Mouse (Mus musculus) embryonic stem cell, embryonic (primary cell): ENCODE data around the gene Adam1a.
"Not testable (repeated sequence)": the region's sequence is repeated elsewhere in the genome, so short reads cannot be mapped to it uniquely, and the experiment has no call there.

Experiments
- CTCF ChIA-PET, 4 experiments: fragments of 300-600 bp in 2 of 4; fragments of 350-600 bp in 2 of 4; sonication (Branson Sonifier 250); formaldehyde crosslinking; loops; one replicate each; lab custom pipeline; 2022; ENCODE audit warnings: inconsistent platforms in 2 of 4; lab: Charles Lee
- POLR2A ChIA-PET, 4 experiments: fragments of 300-600 bp in 2 of 4; fragments of 350-600 bp in 2 of 4; sonication (Branson Sonifier 250); formaldehyde crosslinking; loops; one replicate each; lab custom pipeline; 2022; ENCODE audit warnings: antibody characterized with exemption in 4 of 4, inconsistent platforms in 1 of 4; lab: Charles Lee

The Adam1a gene

GRCm38 (mm10) chr5:121536921-121537555, 8.2 kb downstream of the Adam1a start:
- ChIA-PET POLR2A (interaction anchor here in 3 of 4 experiments (0.6 to 6.5 kb wide), 13 partner anchors 7 to 786 kb away, joined by 3 to 53 read pairs (median 3); no protein-coding TSS in a partner anchor), CTCF (interaction anchor here in 3 of 4 experiments (0.5 to 1.4 kb wide), 6 partner anchors 10 to 94 kb away, joined by 3 to 4 read pairs (median 4); partner anchors contain the start of gene Adam1b (in 1 of the 3))

DNA sequence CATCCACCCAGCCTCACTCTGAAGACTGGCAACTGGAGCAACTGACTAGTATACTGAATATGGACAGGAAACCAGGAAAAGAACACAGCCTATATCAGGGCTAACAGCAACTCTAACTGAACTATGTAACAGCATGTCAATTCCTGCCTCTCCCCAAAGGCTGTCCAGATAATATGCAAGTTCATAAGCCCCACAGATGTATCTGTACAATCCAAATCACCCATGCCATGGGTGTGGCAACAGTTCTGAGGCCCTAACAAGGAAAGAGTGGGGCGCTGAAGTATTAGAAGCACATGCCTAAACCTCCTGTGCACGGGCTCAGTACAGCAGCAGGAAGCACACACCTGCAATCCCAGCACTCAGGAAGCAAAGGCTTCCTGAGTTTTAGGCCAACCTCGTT, 10.2 kb downstream of the Adam1a start:
- ChIA-PET POLR2A (interaction anchor here in 3 of 4 experiments (1.0 to 6.5 kb wide), 6 partner anchors 10 to 27 kb away, joined by 4 to 53 read pairs (median 6); partner anchors contain the start of genes Adam1a (in 1 of the 3), Gm42878 (in 1 of the 3) and Mapkapk5 (in 1 of the 3)), CTCF (interaction anchor here in 3 of 4 experiments (0.8 to 2.0 kb wide), 11 partner anchors 8 to 138 kb away, joined by 3 to 9 read pairs (median 4); partner anchors contain the start of genes Adam1a (in 1 of the 3), Adam1b (in 1 of the 3), Gm42878 (in 1 of the 3) and Mapkapk5 (in 1 of the 3))

- POLR2A ChIA-PET: interaction anchor here (0.6 to 3.4 kb wide), 11 partner anchors 9 to 116 kb away, joined by 3 to 13 read pairs (median 4); partner anchors contain the start of genes Aldh2 (in 2 of the 4), Adam1a (in 1 of the 4), Gm42878 (in 1 of the 4) and Mapkapk5 (in 1 of the 4)
These were observed 10.8 kb downstream of the Adam1a start for GRCm38 (mm10) chr5:121534521-121534920.

GRCm38 (mm10) chr5:121526961-121527360, 18.3 kb downstream of the Adam1a start:
- POLR2A ChIA-PET: interaction anchor here (0.5 to 4.3 kb wide), 16 partner anchors 10 to 475 kb away, joined by 3 to 53 read pairs (median 3); partner anchors contain the start of genes Adam1a (in 1 of the 4), Gm42878 (in 1 of the 4) and Mapkapk5 (in 1 of the 4)
- CTCF ChIA-PET: interaction anchor here (0.5 to 1.8 kb wide), 13 partner anchors 10 to 568 kb away, joined by 3 to 9 read pairs (median 4); partner anchors contain the start of genes Adam1a (in 1 of the 4), Gm42878 (in 1 of the 4) and Mapkapk5 (in 1 of the 4)

More at GRCm38 (mm10) chr5:121534521-121534920, 10.8 kb downstream of the Adam1a start:
- CTCF ChIA-PET: interaction anchor here (0.6 to 2.0 kb wide), 18 partner anchors 8 to 137 kb away, joined by 3 to 9 read pairs (median 3); partner anchors contain the start of genes Adam1a (in 1 of the 4), Adam1b (in 1 of the 4), Gm42878 (in 1 of the 4) and Mapkapk5 (in 1 of the 4)

- ChIA-PET POLR2A (interaction anchor here (0.5 to 4.3 kb wide), 16 partner anchors 10 to 475 kb away, joined by 3 to 53 read pairs (median 3); partner anchors contain the start of genes Adam1a (in 1 of the 4), Gm42878 (in 1 of the 4) and Mapkapk5 (in 1 of the 4)), CTCF (interaction anchor here (0.5 to 1.8 kb wide), 14 partner anchors 10 to 568 kb away, joined by 3 to 9 read pairs (median 4); partner anchors contain the start of genes Adam1a (in 1 of the 4), Gm42878 (in 1 of the 4) and Mapkapk5 (in 1 of the 4))
These were observed 18.8 kb downstream of the Adam1a start for GRCm38 (mm10) chr5:121526526-121526925.

DNA sequence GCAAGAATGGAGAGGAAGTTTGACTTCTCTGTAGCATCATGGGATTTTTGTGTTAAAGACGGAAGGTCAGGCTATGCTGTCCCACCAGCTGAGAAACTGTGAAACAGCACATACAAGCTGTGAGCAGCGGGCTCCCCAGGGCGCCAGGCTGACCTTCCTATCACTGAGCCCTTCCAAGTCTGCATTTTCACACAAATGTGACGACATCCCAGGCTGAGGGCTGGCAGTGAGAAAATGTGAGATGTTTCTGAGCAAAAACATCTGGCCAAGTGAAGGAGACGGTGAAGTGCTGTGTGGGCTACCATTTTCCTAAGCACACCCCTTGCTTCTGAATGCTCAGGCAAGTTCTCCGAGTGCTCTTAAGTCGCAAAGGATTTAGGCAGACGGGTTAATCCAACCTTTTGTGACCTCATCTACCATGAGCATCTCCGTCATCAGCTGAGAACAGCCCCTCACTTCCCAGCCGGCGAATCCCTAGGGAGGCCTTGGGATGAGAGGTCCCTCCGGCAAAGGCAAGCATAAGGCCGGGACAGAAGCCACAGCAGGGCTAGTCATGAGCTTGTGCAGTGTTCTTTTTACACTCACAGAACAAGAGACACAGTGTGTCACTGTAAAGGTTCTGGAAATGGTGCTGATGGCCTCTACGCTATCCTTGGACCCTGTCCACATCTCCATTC, 19.4 kb downstream of the Adam1a start:
- ChIA-PET POLR2A (interaction anchor here (0.6 to 4.3 kb wide), 17 partner anchors 8 to 1653 kb away, joined by 3 to 53 read pairs (median 3); no protein-coding TSS in a partner anchor), CTCF (interaction anchor here in 2 of 4 experiments (0.6 to 1.8 kb wide), 5 partner anchors 8 to 596 kb away, joined by 3 to 5 read pairs (median 3); partner anchors contain the start of genes Adam1a (in 1 of the 2), Gm42878 (in 1 of the 2) and Mapkapk5 (in 1 of the 2))

DNA sequence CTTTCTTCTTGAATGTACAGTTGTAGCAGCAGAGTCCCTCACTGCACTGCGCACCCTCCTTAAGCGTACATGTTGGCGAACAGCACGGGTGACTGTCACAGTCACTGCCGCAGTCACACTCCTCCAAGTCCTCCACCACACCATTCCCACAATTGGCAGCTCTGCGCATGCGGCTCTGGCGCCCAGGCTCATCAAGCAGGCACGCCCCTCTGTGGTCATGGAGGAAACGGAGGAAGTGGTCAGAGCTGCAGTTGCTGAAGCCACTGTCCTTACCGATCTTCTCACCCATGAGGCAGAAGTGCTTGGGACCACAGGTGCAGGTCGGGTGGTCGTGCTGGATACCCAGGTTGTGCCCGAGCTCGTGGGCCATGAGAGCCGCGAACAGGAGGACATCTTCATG, 25.5 kb downstream of the Adam1a start:
- ChIA-PET CTCF (interaction anchor here in 2 of 4 experiments (0.7 to 1.0 kb wide), 2 partner anchors 14 to 27 kb away, joined by 3 read pairs; no protein-coding TSS in a partner anchor), POLR2A (interaction anchor here in 3 of 4 experiments (0.6 to 1.2 kb wide), 5 partner anchors 14 to 317 kb away, joined by 3 to 5 read pairs (median 3); partner anchors contain the start of gene Rpl6 (in 1 of the 3))

DNA sequence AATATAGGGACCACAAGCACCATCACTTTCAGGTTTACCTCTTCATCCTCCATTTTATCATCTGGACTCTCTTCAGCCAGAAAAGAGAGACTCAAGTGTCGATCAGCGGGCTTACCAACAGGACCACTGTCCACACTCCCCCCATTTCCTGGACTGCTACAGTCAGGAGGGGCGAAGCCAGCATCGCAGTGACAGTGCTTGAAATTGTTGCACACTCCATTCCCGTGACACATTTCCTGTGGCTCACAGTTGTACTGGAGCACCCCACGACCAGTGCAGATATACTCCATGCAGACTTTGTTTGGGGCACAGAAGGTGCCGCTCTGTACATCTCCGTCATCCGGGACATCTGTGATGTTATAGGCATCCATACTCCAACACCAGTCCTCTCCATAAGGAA, 26.3 kb downstream of the Adam1a start:
- ChIA-PET POLR2A (interaction anchor here in 2 of 4 experiments (0.6 to 1.2 kb wide), 4 partner anchors 15 to 315 kb away, joined by 3 to 4 read pairs (median 3); partner anchors contain the start of gene Rpl6 (in 1 of the 2)), CTCF (interaction anchor here in 2 of 4 experiments (0.6 to 1.0 kb wide), 3 partner anchors 11 to 83 kb away, joined by 3 read pairs; no protein-coding TSS in a partner anchor)

- CTCF ChIA-PET: no interaction called here
- POLR2A ChIA-PET: interaction anchor here in 1 of 4 experiments (0.6 to 1.9 kb wide), 2 partner anchors 17 to 306 kb away, joined by 4 to 5 read pairs; partner anchors contain the start of gene Rpl6
These were observed 35.3 kb downstream of the Adam1a start for GRCm38 (mm10) chr5:121510009-121510408.

DNA sequence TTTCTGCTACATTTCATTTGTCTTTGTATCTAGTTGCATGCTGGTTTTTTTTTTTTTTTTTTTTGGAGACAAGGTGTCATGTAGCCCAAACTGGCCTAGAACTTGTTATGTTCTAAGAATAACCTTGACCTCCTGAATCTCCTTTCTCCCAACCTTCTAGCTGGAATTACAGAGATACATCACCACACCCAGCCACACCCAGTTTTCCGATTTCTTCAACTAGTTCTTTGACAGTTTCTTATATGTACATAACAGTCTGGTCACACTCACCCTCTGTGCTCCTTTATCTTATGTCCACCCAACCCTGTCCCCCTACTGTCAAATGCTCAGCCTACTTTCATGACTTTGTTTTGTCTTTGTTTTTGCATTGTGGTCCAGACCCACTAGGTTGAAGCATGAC, 38.4 kb downstream of the Adam1a start:
- ChIA-PET POLR2A (interaction anchor here (0.6 to 1.7 kb wide), 4 partner anchors 10 to 168 kb away, joined by 3 to 5 read pairs (median 4); no protein-coding TSS in a partner anchor), CTCF (interaction anchor here in 2 of 4 experiments (0.6 to 1.3 kb wide), 2 partner anchors 20 to 122 kb away, joined by 3 to 7 read pairs; no protein-coding TSS in a partner anchor)

GRCm38 (mm10) chr5:121503231-121503630, 42.1 kb downstream of the Adam1a start, which contains the start of gene Adam1b:
Gene Adam1b, minus strand, starts transcription at chr5:121503435.
- ChIA-PET POLR2A (interaction anchor here in 3 of 4 experiments (0.9 to 1.9 kb wide), 9 partner anchors 9 to 157 kb away, joined by 3 to 6 read pairs (median 3); partner anchors contain the start of genes Acad10 (in 1 of the 3), Brap (in 1 of the 3) and Erp29 (in 1 of the 3)), CTCF (interaction anchor here (0.5 to 1.3 kb wide), 6 partner anchors 9 to 826 kb away, joined by 3 to 4 read pairs (median 3); no protein-coding TSS in a partner anchor)

DNA sequence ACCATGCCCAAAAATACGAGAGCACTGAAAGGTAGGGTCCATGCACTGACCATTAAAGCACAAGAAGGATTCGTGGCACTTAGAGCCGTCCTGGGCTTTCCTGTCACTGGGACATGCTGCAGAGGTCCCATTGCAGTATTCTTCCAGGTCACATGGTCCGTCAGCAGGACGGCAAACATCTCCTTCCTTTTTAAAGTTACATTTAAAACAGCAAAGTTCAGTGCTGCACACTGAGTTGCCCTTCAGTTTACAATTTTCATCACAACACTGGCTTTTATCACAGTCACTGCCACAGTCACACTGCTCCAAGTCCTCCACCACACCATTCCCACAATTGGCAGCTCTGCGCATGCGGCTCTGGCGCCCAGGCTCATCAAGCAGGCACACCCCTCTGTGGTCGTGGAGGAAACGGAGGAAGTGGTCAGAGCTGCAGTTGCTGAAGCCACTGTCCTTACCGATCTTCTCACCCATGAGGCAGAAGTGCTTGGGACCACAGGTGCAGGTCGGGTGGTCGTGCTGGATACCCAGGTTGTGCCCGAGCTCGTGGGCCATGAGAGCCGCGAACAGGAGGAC, 43.8 kb downstream of the Adam1a start:
- POLR2A ChIA-PET: interaction anchor here in 1 of 4 experiments (0.6 kb wide), 1 partner anchor 239 kb away, joined by 3 read pairs; no protein-coding TSS in a partner anchor
- CTCF ChIA-PET: not testable (repeated sequence)

DNA sequence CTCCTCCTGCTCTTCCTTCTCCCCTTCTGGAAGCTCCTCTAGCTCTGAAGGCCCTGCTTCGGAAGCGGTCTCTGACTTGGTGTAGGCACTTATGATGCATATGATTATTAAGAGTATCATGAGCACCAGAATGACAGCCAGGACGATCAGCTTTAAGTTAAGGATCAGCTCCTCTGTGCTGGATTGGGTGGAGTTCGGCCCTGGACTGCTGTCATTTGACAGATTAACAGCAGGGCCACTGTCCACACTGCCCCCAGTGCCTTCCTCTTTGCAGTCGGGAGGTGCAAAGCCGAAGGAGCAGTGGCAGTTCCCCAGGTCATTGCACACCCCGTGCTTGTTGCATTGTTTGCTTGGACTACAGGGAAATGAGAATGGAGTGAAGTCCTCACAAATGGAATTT, 44.6 kb downstream of the Adam1a start:
- ChIA-PET POLR2A (no interaction called here), CTCF (no interaction called here)

DNA sequence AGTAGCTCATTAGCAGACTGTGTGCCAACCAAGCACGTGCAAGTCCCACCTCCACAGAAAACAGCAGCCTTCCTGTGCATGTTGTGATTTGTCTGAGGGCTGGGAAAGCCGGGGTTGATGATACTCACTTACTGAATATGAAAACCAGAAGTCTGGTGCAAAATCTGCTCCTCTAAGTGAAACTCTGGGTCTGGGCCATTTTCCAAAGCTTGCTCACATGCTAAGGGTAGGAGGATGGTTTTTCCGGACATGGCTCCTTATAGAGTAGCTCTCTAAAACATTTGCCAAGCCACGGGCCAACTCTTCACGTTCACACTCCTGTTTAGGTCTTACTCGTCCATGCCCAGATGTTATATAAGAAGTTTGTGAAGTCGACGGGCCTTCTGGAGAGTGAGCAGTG, 52.0 kb downstream of the Adam1a start:
- ChIA-PET POLR2A (interaction anchor here in 2 of 4 experiments (0.6 to 1.2 kb wide), 5 partner anchors 10 to 282 kb away, joined by 3 to 8 read pairs (median 3); partner anchors contain the start of genes Adam1a (in 1 of the 2), Adam1b (in 1 of the 2) and Gm42878 (in 1 of the 2)), CTCF (interaction anchor here in 2 of 4 experiments (0.6 to 0.8 kb wide), 2 partner anchors 19 to 145 kb away, joined by 3 read pairs; no protein-coding TSS in a partner anchor)

DNA sequence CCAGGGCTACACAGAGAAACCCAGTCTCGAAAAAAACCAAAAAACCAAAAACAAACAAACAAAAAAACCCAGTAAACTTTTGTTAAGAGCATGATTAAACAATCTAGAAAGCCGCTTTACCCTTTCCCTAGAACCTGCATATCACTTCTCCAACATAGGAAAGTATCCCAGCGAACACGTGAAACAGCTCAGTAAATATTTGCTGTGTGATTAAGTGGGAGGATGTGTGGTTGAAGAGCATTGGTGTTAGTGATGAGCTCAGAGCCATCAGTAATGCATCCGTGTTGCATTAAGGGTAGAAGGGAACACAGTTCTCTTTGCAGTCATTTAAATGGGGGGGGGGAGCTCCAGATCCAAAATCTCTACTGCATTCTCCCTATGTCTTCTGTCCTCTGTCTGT, 60.5 kb downstream of the Adam1a start:
- ChIA-PET CTCF (interaction anchor here in 3 of 4 experiments (0.5 to 0.6 kb wide), 5 partner anchors 14 to 281 kb away, joined by 3 to 9 read pairs (median 5); no protein-coding TSS in a partner anchor), POLR2A (interaction anchor here in 1 of 4 experiments (0.6 kb wide), 1 partner anchor 110 kb away, joined by 9 read pairs; no protein-coding TSS in a partner anchor)

GRCm38 (mm10) chr5:121477680-121478079, 67.6 kb downstream of the Adam1a start:
- ChIA-PET CTCF (interaction anchor here (0.5 to 1.9 kb wide), 52 partner anchors 10 to 851 kb away, joined by 3 to 34 read pairs (median 3); partner anchors contain the start of genes Adam1b (in 1 of the 4), Erp29 (in 1 of the 4), Naa25 (in 1 of the 4) and Oas1g (in 1 of the 4)), POLR2A (interaction anchor here in 3 of 4 experiments (0.6 to 2.1 kb wide), 14 partner anchors 9 to 258 kb away, joined by 3 to 12 read pairs (median 4); partner anchors contain the start of genes Erp29 (in 2 of the 3), Naa25 (in 2 of the 3), Tmem116 (in 2 of the 3) and Trafd1 (in 1 of the 3))
